Mouse (Mus musculus): ENCODE results near the gene Homer2. TPM values are rescaled to one million over a fixed set of nuclear protein-coding genes. Genes with fewer than 3 reads are reported as not detected.

Homer2 gene
- polyA plus RNA-seq, 1 experiment from 2014 or later, result 43.6 TPM

GRCm38 (mm10) chr7:81729787-81730186 is 22.5 kb upstream of the Homer2 start:
- 84% methylated on average over 9 of the region's 9 CpGs for WGBS

GRCm38 (mm10) chr7:81727716-81728115 is 20.4 kb upstream of the Homer2 start:
- WGBS, result 74% methylated on average over 9 of the region's 9 CpGs
- ATAC-seq, result no peak
- H3K4me1 ChIP-seq (ENCODE audit: control insufficient read depth, insufficient read depth, low read length), result no peaks in the 10 kb centered on the region
- no peaks in the 10 kb centered on the region for H3K9me3 ChIP-seq (ENCODE audit: control insufficient read depth, low read length)
- H3K4me2 ChIP-seq (ENCODE audit: low read depth, low read length), result no peak overlapping the region
- H3K27ac ChIP-seq (ENCODE audit: low read length), result no peak overlapping the region
- H3K9ac ChIP-seq (ENCODE audit: low read depth, low read length), result no peak overlapping the region
- no peaks in the 10 kb centered on the region for H3K27me3 ChIP-seq (replicated peaks; ENCODE audit: control insufficient read depth, insufficient read depth, low read length)
- H3K36me3 ChIP-seq (ENCODE audit: control insufficient read depth, insufficient read depth, low read length), result no peaks in the 10 kb centered on the region
- H3K4me3 ChIP-seq (ENCODE audit: low read length), result no peak overlapping the region

More at GRCm38 (mm10) chr7:81729787-81730186, 22.5 kb upstream of the Homer2 start:
- H3K27me3 ChIP-seq (replicated peaks; ENCODE audit: control insufficient read depth, insufficient read depth, low read length), result no peaks in the 10 kb centered on the region
- H3K4me2 ChIP-seq (ENCODE audit: low read depth, low read length), result no peak overlapping the region
- no peaks in the 10 kb centered on the region for H3K9me3 ChIP-seq (ENCODE audit: control insufficient read depth, low read length)
- no peak overlapping the region for H3K9ac ChIP-seq (ENCODE audit: low read depth, low read length)
- no peak for ATAC-seq
- no peak overlapping the region for H3K4me3 ChIP-seq (ENCODE audit: low read length)
- no peaks in the 10 kb centered on the region for H3K36me3 ChIP-seq (ENCODE audit: control insufficient read depth, insufficient read depth, low read length)
- no peaks in the 10 kb centered on the region for H3K4me1 ChIP-seq (ENCODE audit: control insufficient read depth, insufficient read depth, low read length)
- no peak overlapping the region for H3K27ac ChIP-seq (ENCODE audit: low read length)

- Histone ChIP-seq H3K9ac (ENCODE audit: low read depth, low read length) (no peak overlapping the region), H3K9me3 (ENCODE audit: control insufficient read depth, low read length) (no peaks in the 10 kb centered on the region), H3K4me1 (ENCODE audit: control insufficient read depth, insufficient read depth, low read length) (no peaks in the 10 kb centered on the region), H3K27ac (ENCODE audit: low read length) (no peak overlapping the region), H3K27me3 (replicated peaks; ENCODE audit: control insufficient read depth, insufficient read depth, low read length) (no peaks in the 10 kb centered on the region), H3K36me3 (ENCODE audit: control insufficient read depth, insufficient read depth, low read length) (no peaks in the 10 kb centered on the region), H3K4me2 (ENCODE audit: low read depth, low read length) (no peak overlapping the region), H3K4me3 (ENCODE audit: low read length) (no peak overlapping the region)
- WGBS, result 35% methylated on average over 2 of the region's 2 CpGs
- ATAC-seq, result no peak
Measured at GRCm38 (mm10) chr7:81726728-81727005, 19.3 kb upstream of the Homer2 start.

- no peak for ATAC-seq
- H3K4me2 ChIP-seq (ENCODE audit: low read depth, low read length), result no peak overlapping the region
Measured at GRCm38 (mm10) chr7:81725986-81726727, 18.8 kb upstream of the Homer2 start.

GRCm38 (mm10) chr7:81723851-81724250 is 16.5 kb upstream of the Homer2 start:
- no peak for ATAC-seq
- no peak overlapping the region for H3K4me3 ChIP-seq (ENCODE audit: low read length)
- no peaks in the 10 kb centered on the region for H3K4me1 ChIP-seq (ENCODE audit: control insufficient read depth, insufficient read depth, low read length)
- no peak overlapping the region for H3K9ac ChIP-seq (ENCODE audit: low read depth, low read length)
- H3K27ac ChIP-seq (ENCODE audit: low read length), result no peak overlapping the region
- H3K4me2 ChIP-seq (ENCODE audit: low read depth, low read length), result no peak overlapping the region
- H3K9me3 ChIP-seq (ENCODE audit: control insufficient read depth, low read length), result no peaks in the 10 kb centered on the region
- H3K36me3 ChIP-seq (ENCODE audit: control insufficient read depth, insufficient read depth, low read length), result no peaks in the 10 kb centered on the region
- WGBS, result 86% methylated on average over 10 of the region's 10 CpGs
- no peaks in the 10 kb centered on the region for H3K27me3 ChIP-seq (replicated peaks; ENCODE audit: control insufficient read depth, insufficient read depth, low read length)

More at GRCm38 (mm10) chr7:81725986-81726727, 18.8 kb upstream of the Homer2 start:
- H3K27ac ChIP-seq (ENCODE audit: low read length), result no peak overlapping the region
- no peaks in the 10 kb centered on the region for H3K27me3 ChIP-seq (replicated peaks; ENCODE audit: control insufficient read depth, insufficient read depth, low read length)
- WGBS, result 47% methylated on average over 18 of the region's 18 CpGs
- no peak overlapping the region for H3K9ac ChIP-seq (ENCODE audit: low read depth, low read length)
- no peaks in the 10 kb centered on the region for H3K4me1 ChIP-seq (ENCODE audit: control insufficient read depth, insufficient read depth, low read length)
- H3K9me3 ChIP-seq (ENCODE audit: control insufficient read depth, low read length), result no peaks in the 10 kb centered on the region
- H3K4me3 ChIP-seq (ENCODE audit: low read length), result no peak overlapping the region
- H3K36me3 ChIP-seq (ENCODE audit: control insufficient read depth, insufficient read depth, low read length), result no peaks in the 10 kb centered on the region

GRCm38 (mm10) chr7:81721271-81721670 is 13.9 kb upstream of the Homer2 start:
- Histone ChIP-seq H3K4me3 (ENCODE audit: low read length) (no peak overlapping the region), H3K9me3 (ENCODE audit: control insufficient read depth, low read length) (no peaks in the 10 kb centered on the region), H3K4me1 (ENCODE audit: control insufficient read depth, insufficient read depth, low read length) (no peaks in the 10 kb centered on the region), H3K9ac (ENCODE audit: low read depth, low read length) (no peak overlapping the region), H3K27ac (ENCODE audit: low read length) (no peak overlapping the region), H3K4me2 (ENCODE audit: low read depth, low read length) (no peak overlapping the region), H3K27me3 (replicated peaks; ENCODE audit: control insufficient read depth, insufficient read depth, low read length) (no peaks in the 10 kb centered on the region), H3K36me3 (ENCODE audit: control insufficient read depth, insufficient read depth, low read length) (no peaks in the 10 kb centered on the region)
- no peak for ATAC-seq
- WGBS, result 69% methylated on average over 5 of the region's 5 CpGs

GRCm38 (mm10) chr7:81719216-81719661 is 11.9 kb upstream of the Homer2 start:
- 92% methylated on average over 1 of the region's 1 CpGs for WGBS
- Histone ChIP-seq H3K9me3 (ENCODE audit: control insufficient read depth, low read length) (no peaks in the 10 kb centered on the region), H3K4me1 (ENCODE audit: control insufficient read depth, insufficient read depth, low read length) (no peaks in the 10 kb centered on the region), H3K27ac (ENCODE audit: low read length) (no peak overlapping the region), H3K4me3 (ENCODE audit: low read length) (no peak overlapping the region), H3K36me3 (ENCODE audit: control insufficient read depth, insufficient read depth, low read length) (no peaks in the 10 kb centered on the region), H3K9ac (ENCODE audit: low read depth, low read length) (no peak overlapping the region), H3K4me2 (ENCODE audit: low read depth, low read length) (no peak overlapping the region), H3K27me3 (replicated peaks; ENCODE audit: control insufficient read depth, insufficient read depth, low read length) (no peaks in the 10 kb centered on the region)
- no peak for ATAC-seq

- ATAC-seq, result no peak
- H3K9ac ChIP-seq (ENCODE audit: low read depth, low read length), result no peak overlapping the region
- no peaks in the 10 kb centered on the region for H3K4me1 ChIP-seq (ENCODE audit: control insufficient read depth, insufficient read depth, low read length)
- no peaks in the 10 kb centered on the region for H3K27me3 ChIP-seq (replicated peaks; ENCODE audit: control insufficient read depth, insufficient read depth, low read length)
- no peak overlapping the region for H3K4me3 ChIP-seq (ENCODE audit: low read length)
- no peaks in the 10 kb centered on the region for H3K36me3 ChIP-seq (ENCODE audit: control insufficient read depth, insufficient read depth, low read length)
- H3K27ac ChIP-seq (ENCODE audit: low read length), result no peak overlapping the region
- no peak overlapping the region for H3K4me2 ChIP-seq (ENCODE audit: low read depth, low read length)
- 90% methylated on average over 1 of the region's 1 CpGs for WGBS
- no peaks in the 10 kb centered on the region for H3K9me3 ChIP-seq (ENCODE audit: control insufficient read depth, low read length)
Measured at GRCm38 (mm10) chr7:81718657-81719056, 11.3 kb upstream of the Homer2 start.

GRCm38 (mm10) chr7:81710166-81710565 is 2.8 kb upstream of the Homer2 start:
- no peak overlapping the region for H3K4me3 ChIP-seq (ENCODE audit: low read length)
- H3K36me3 ChIP-seq (ENCODE audit: control insufficient read depth, insufficient read depth, low read length), result no peaks in the 10 kb centered on the region
- no peak overlapping the region for H3K9ac ChIP-seq (ENCODE audit: low read depth, low read length)
- ATAC-seq, result no peak
- 0 out of 2 replicates have a peak, but pooled peaks cover 4% of the 10 kb centered on the region for H3K9me3 ChIP-seq (ENCODE audit: control insufficient read depth, low read length)
- no peaks in the 10 kb centered on the region for H3K4me1 ChIP-seq (ENCODE audit: control insufficient read depth, insufficient read depth, low read length)
- WGBS, result 85% methylated on average over 4 of the region's 4 CpGs
- H3K4me2 ChIP-seq (ENCODE audit: low read depth, low read length), result no peak overlapping the region
- H3K27ac ChIP-seq (ENCODE audit: low read length), result no peak overlapping the region
- H3K27me3 ChIP-seq (replicated peaks; ENCODE audit: control insufficient read depth, insufficient read depth, low read length), result peaks cover 5% of the 10 kb centered on the region; the same call in 1 of the 2 replicates

GRCm38 (mm10) chr7:81708165-81708564 is 838 bp upstream of the Homer2 start:
- Histone ChIP-seq H3K4me1 (ENCODE audit: control insufficient read depth, insufficient read depth, low read length) (no peaks in the 10 kb centered on the region), H3K9ac (ENCODE audit: low read depth, low read length) (no peak overlapping the region), H3K27ac (ENCODE audit: low read length) (no peak overlapping the region), H3K4me3 (ENCODE audit: low read length) (no peak overlapping the region), H3K4me2 (ENCODE audit: low read depth, low read length) (no peak overlapping the region), H3K36me3 (ENCODE audit: control insufficient read depth, insufficient read depth, low read length) (no peaks in the 10 kb centered on the region), H3K27me3 (replicated peaks; ENCODE audit: control insufficient read depth, insufficient read depth, low read length) (peaks cover 5% of the 10 kb centered on the region; the same call in 1 of the 2 replicates), H3K9me3 (ENCODE audit: control insufficient read depth, low read length) (0 out of 2 replicates have a peak, but pooled peaks cover 4% of the 10 kb centered on the region)
- no peak for ATAC-seq
